Mouse (Mus musculus) heart, postnatal 10 days (tissue): ENCODE measurements around the gene Rps12-ps3. TPM values are rescaled to one million over a fixed set of nuclear protein-coding genes. Genes with fewer than 3 reads are reported as not detected.
A peak's percentile ranks its signal among the peaks of the same experiment; 100 is the strongest.

Experiments used
- DNase-seq, 2 experiments: peaks; one replicate each; pipeline ENCODE4 v3.0.0; 2021
- intact Hi-C: fragments of 180-260 bp; cut with DNase I; formaldehyde crosslinking; loops from one replicate; pipeline ENCODE4 v1.15.1; 2025
- total RNA-seq, 2 experiments: library from RNA; stranded (reverse); gene quantifications; 2 replicates each; pipeline ENCODE4 v1.2.3; 2021

The Rps12-ps3 gene
- total RNA-seq, 2 experiments from 2014 or later = 323 to 397 TPM

DNA sequence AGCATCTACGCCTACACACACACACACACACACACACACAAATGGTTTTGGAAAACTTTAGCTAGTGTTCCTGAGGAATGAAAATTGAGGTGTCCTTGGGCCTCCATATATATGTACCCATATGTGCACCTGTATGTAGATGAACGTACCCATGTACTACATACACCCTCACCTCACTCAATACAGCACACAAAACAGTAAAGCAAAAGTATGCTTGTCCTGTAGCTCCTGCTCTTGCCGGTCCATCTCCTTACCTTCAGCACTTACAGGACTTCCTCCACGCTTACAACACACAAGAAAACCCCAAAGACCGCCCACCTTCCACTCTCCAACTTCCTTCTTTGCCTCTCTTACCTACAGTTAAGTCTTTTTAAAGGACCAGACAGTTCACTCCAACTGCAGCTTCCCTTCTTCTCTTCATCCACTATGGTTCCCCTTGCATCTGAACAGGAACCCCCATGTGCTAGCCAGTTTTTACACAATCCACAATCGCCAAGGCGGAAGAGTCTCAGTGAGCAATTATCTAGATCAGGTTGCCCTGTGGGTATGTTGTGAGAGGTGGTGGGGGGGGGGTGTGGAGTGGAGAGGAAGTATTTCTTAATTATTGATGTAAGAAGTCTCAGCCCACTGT is 28.3 kb downstream of the Rps12-ps3 start:
- no peak for DNase-seq
- intact Hi-C loops = no loop called here

DNA sequence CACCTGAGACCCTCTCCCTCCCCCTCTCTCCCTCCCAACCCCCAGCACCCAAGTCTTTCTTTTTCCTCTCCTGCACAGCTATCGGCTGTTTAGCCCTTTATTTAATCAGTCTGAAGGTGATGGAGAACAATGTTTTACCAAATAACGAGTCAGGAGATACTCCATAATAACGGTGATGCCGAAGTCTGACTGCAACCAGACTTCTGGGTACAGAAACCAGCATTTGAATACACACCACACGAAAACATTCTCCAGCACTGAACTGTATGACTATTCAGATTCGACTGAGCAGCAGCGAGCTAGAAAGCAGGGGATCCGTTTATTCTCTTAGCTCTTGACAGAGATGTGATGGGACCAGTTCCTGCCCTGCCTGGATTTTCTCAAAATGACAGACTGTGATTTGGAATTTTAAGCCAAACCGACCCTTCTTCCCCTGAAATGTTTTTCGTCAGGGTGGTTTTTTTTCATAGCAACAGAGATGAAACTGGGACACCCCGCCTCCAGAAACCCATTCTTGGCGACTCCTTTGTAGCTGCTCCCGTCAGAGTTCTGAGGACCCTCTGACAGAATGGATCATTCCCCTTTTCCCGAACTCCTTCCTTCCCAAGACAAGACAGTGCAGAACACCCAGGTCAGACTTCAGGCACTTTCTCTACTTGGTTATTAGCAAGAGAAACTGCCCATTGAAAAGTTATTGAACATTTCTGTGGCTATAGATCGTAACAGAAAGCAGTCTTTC is 29.2 kb downstream of the Rps12-ps3 start:
- intact Hi-C loops = no loop called here
- DNase-seq = no peak

- peak in 1 of 2 experiments; percentile 12 for DNase-seq
- intact Hi-C loops = no loop called here
Observed at GRCm38 (mm10) chr19:59352760-59353159, 30.7 kb downstream of the Rps12-ps3 start.

- no peak for DNase-seq
- intact Hi-C loops = no loop called here
Observed at GRCm38 (mm10) chr19:59354906-59355305, 32.8 kb downstream of the Rps12-ps3 start.

DNA sequence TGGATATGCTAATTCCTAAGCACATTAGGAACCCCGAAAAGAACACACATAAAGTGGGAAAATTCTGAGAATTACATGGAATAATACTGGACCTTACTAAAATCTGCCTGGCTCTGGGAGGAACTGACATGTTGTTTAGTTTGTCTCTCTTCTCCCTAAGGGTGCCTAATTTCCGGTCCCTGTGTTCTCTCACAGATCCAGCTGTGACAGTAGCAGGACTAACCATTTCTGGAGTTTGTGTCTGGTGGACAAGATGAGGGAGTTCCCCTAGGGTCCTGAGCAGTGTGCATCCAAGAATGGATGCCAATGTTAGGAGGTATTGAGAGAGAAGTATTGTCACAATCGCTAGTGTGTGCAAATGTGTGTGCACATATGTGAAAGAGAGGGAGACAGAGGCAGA is 34.3 kb downstream of the Rps12-ps3 start:
- DNase-seq = no peak
- intact Hi-C loops = no loop called here

GRCm38 (mm10) chr19:59356843-59357595 is 34.9 kb downstream of the Rps12-ps3 start:
- no peak for DNase-seq
- intact Hi-C loops = no loop called here

DNA sequence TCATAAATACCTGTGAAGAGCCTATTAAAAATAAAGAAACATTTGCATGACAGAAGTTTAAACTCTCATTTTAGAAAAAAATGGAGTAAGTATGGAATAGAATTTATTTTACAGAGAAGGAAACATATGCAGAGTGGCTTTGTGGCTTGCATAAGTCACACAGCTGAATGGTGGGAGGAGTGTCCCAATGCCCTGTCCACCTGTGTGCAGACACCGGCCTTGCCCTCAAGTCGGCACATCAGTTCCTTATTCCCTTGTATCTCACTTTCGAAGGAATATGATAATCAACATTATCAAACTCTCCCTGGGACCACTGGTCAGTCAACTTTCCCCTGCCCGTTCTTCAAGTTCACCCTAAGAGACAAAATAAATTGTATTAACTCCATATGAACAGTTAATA is 35.8 kb downstream of the Rps12-ps3 start:
- no peak for DNase-seq
- intact Hi-C loops = no loop called here

- intact Hi-C loops = no loop called here
- DNase-seq = no peak
Observed at GRCm38 (mm10) chr19:59359202-59359601, 37.1 kb downstream of the Rps12-ps3 start.

GRCm38 (mm10) chr19:59360486-59360896 is 38.4 kb downstream of the Rps12-ps3 start:
- intact Hi-C loops = no loop called here
- no peak for DNase-seq

DNA sequence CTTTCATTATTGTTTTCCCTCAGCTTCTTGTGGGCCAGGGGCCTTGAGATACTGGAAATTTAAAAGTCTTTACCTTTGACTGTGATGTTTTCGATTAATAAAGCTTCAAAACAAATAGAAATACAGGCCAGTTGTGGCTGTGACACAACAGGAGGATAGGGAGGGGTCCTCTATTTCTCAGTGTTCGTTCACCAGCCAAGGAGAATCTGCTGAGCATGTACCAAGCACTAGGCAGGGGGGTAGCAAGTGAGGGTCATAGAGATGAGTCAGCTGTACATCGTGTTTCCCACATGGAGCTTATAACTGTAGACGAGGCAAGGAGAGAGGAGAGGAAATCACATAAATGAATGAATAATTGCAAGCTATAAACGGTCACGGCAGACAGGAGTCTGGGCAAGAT is 40.6 kb downstream of the Rps12-ps3 start:
- intact Hi-C loops = no loop called here
- no peak for DNase-seq

DNA sequence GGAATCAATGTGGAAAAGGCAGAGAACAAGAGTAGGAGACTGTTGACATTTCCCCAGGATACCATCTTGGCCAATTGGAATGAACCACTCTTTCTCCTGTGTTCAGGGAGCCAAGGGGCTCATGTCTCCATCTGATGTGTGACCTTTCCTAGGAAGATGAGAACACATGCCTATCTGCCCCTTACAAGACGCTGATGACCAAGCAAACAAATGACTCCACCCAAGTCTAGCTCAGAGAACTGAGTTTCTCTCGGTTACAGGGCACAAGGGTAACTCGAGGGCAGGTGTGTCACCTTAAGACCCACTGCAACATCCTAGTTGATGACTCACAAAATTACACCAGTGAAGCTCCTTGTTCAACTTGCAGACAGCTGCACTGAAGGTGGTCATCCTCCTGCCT is 41.6 kb downstream of the Rps12-ps3 start:
- no peak for DNase-seq
- intact Hi-C loops = no loop called here

- intact Hi-C loops = no loop called here
- no peak for DNase-seq
Observed at GRCm38 (mm10) chr19:59366724-59367123, 44.6 kb downstream of the Rps12-ps3 start.

- no peak for DNase-seq
- intact Hi-C loops = no loop called here
Observed at GRCm38 (mm10) chr19:59367892-59368291, 45.8 kb downstream of the Rps12-ps3 start.

GRCm38 (mm10) chr19:59371016-59371415 is 48.9 kb downstream of the Rps12-ps3 start:
- DNase-seq = no peak
- intact Hi-C loops = no loop called here

Other genes with a start within 250 kb of the Rps12-ps3 start
- 1 to 10 TPM; 2.6 TPM for gene Shtn1, start 246.2 kb upstream of the Rps12-ps3 start, total RNA-seq
- gene Vax1, start 152.2 kb upstream of the Rps12-ps3 start, total RNA-seq = not detected
- gene Kcnk18, start 103.1 kb upstream of the Rps12-ps3 start, total RNA-seq = not detected
- gene Slc18a2, start 61.4 kb upstream of the Rps12-ps3 start, total RNA-seq = 1 to 10 TPM; 1.1 to 1.4 TPM
- 10 to 100 TPM; 30.4 to 31.3 TPM for gene Pdzd8, start 23.5 kb downstream of the Rps12-ps3 start, total RNA-seq
- not detected for gene Emx2, start 136.1 kb downstream of the Rps12-ps3 start, total RNA-seq